Mouse (Mus musculus): ENCODE results near the gene Cryge.

Gene Cryge

GRCm38 (mm10) chr1:65012726-65013125 lies 38.2 kb downstream of the Cryge start:
- DNase-seq (ENCODE audit: low spot score): no peak

DNA sequence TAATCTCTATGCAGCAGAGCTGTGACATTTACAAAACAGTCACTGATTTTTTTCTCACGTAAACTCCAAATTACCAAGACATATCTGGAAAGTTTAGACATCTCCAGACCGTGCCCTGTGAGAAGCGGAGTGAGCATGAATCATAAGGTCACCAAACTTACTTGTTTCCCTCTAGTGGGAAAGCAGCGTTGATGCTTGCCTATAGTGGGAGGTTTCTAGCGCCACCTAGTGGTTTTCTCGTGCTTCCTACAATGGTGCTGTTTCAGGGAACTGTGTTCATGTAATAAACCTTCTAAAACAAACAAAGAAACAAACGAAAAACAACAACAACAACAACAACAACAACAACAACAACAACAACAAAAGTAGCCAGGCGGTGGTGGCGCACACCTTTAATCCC lies 40.8 kb downstream of the Cryge start:
- no peak for DNase-seq (ENCODE audit: low spot score)

GRCm38 (mm10) chr1:65005575-65005974 lies 45.4 kb downstream of the Cryge start:
- DNase-seq (ENCODE audit: low spot score): no peak

DNA sequence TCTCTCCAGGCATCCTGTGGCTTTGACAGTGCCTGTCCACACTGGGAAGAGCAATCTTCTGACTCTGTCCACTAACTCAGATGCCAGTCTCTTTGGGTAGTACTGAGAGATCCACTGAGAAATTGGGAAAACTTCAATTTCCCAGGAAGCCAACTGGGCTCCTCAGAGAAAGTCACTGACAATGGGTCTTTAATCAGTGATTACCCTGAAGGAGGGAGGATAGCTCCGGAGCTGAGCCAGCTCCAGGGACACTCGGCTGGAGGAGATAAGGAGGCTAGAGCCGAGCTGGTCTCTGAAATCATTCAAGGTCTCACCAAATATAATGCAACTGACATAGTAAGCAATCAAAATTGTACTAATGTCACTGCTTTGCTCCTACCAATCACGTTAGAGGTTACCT lies 46.4 kb downstream of the Cryge start:
- DNase-seq (ENCODE audit: low spot score): no peak
